Mouse (Mus musculus): ENCODE measurements around the gene Ppm1n. TPM values are rescaled to one million over a fixed set of nuclear protein-coding genes. Genes with fewer than 3 reads are reported as not detected.

The Ppm1n gene
- polyA plus RNA-seq, 1 experiment from 2014 or later = not detected

- Histone ChIP-seq H3K27me3 (ENCODE audit: control insufficient read depth, insufficient read depth, low read depth, low read length) (peaks cover 58% of the 10 kb centered on the region), H3K36me3 (ENCODE audit: control insufficient read depth, insufficient read depth, low read length) (no peaks in the 10 kb centered on the region), H3K4me2 (ENCODE audit: low read depth, low read length) (peak overlapping the region; percentile 59), H3K9me3 (ENCODE audit: control insufficient read depth, low read length) (no peaks in the 10 kb centered on the region), H3K9ac (ENCODE audit: low read length) (peak overlapping the region; percentile 54), H3K27ac (ENCODE audit: low read length) (no peak overlapping the region), H3K4me1 (replicated peaks; ENCODE audit: control insufficient read depth, insufficient read depth, low read length) (peaks cover 27% of the 10 kb centered on the region), H3K4me3 (ENCODE audit: low read length) (peak overlapping the region; percentile 20; the same call in 1 of the 2 replicates)
- under 1% methylated on average over 16 of the region's 16 CpGs for WGBS
- 0 out of 2 replicates have a peak, but pooled peaks have one; percentile 12 for ATAC-seq (ENCODE audit: low read depth)
These were observed 23.9 kb upstream of the Ppm1n start for GRCm38 (mm10) chr7:19303770-19304169.

DNA sequence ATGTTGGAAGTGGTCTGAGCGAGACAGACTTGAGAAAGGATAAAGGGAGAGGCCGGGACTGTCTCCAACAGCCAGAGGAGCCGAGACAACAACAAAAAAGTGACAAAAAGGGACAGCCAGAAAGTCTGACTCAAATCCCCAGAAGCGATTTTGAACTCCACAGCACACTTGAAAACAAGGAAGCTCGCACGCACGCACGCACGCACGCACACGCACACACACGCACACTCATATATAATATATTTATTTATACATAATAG is 23.1 kb upstream of the Ppm1n start:
- Histone ChIP-seq H3K36me3 (ENCODE audit: control insufficient read depth, insufficient read depth, low read length) (no peaks in the 10 kb centered on the region), H3K9me3 (ENCODE audit: control insufficient read depth, low read length) (no peaks in the 10 kb centered on the region), H3K27ac (ENCODE audit: low read length) (no peak overlapping the region), H3K4me1 (replicated peaks; ENCODE audit: control insufficient read depth, insufficient read depth, low read length) (peaks cover 27% of the 10 kb centered on the region), H3K4me2 (ENCODE audit: low read depth, low read length) (no peak overlapping the region), H3K4me3 (ENCODE audit: low read length) (no peak overlapping the region), H3K9ac (ENCODE audit: low read length) (no peak overlapping the region), H3K27me3 (ENCODE audit: control insufficient read depth, insufficient read depth, low read depth, low read length) (peaks cover 58% of the 10 kb centered on the region)
- 72% methylated on average over 12 of the region's 12 CpGs for WGBS
- ATAC-seq (ENCODE audit: low read depth) = no peak

- peaks cover 58% of the 10 kb centered on the region for H3K27me3 ChIP-seq (ENCODE audit: control insufficient read depth, insufficient read depth, low read depth, low read length)
- H3K4me2 ChIP-seq (ENCODE audit: low read depth, low read length) = no peak overlapping the region
- WGBS = 49% methylated on average over 13 of the region's 13 CpGs
- no peaks in the 10 kb centered on the region for H3K36me3 ChIP-seq (ENCODE audit: control insufficient read depth, insufficient read depth, low read length)
- no peak overlapping the region for H3K9ac ChIP-seq (ENCODE audit: low read length)
- H3K4me1 ChIP-seq (replicated peaks; ENCODE audit: control insufficient read depth, insufficient read depth, low read length) = peaks cover 22% of the 10 kb centered on the region
- H3K27ac ChIP-seq (ENCODE audit: low read length) = no peak overlapping the region
- no peak for ATAC-seq (ENCODE audit: low read depth)
- H3K9me3 ChIP-seq (ENCODE audit: control insufficient read depth, low read length) = no peaks in the 10 kb centered on the region
- no peak overlapping the region for H3K4me3 ChIP-seq (ENCODE audit: low read length)
These were observed 22.6 kb upstream of the Ppm1n start for GRCm38 (mm10) chr7:19302264-19303045.

GRCm38 (mm10) chr7:19301461-19302263 is 21.8 kb upstream of the Ppm1n start:
- peak overlapping the region; percentile 39; the same call in 1 of the 2 replicates for H3K9ac ChIP-seq (ENCODE audit: low read length)
- H3K27me3 ChIP-seq (ENCODE audit: control insufficient read depth, insufficient read depth, low read depth, low read length) = peaks cover 51% of the 10 kb centered on the region
- ATAC-seq (ENCODE audit: low read depth) = no peak
- no peaks in the 10 kb centered on the region for H3K9me3 ChIP-seq (ENCODE audit: control insufficient read depth, low read length)
- H3K4me3 ChIP-seq (ENCODE audit: low read length) = peak overlapping the region; percentile 27
- H3K36me3 ChIP-seq (ENCODE audit: control insufficient read depth, insufficient read depth, low read length) = no peaks in the 10 kb centered on the region
- H3K4me2 ChIP-seq (ENCODE audit: low read depth, low read length) = peak overlapping the region; percentile 51
- H3K27ac ChIP-seq (ENCODE audit: low read length) = no peak overlapping the region
- H3K4me1 ChIP-seq (replicated peaks; ENCODE audit: control insufficient read depth, insufficient read depth, low read length) = peaks cover 22% of the 10 kb centered on the region
- WGBS = 14% methylated on average over 16 of the region's 16 CpGs

DNA sequence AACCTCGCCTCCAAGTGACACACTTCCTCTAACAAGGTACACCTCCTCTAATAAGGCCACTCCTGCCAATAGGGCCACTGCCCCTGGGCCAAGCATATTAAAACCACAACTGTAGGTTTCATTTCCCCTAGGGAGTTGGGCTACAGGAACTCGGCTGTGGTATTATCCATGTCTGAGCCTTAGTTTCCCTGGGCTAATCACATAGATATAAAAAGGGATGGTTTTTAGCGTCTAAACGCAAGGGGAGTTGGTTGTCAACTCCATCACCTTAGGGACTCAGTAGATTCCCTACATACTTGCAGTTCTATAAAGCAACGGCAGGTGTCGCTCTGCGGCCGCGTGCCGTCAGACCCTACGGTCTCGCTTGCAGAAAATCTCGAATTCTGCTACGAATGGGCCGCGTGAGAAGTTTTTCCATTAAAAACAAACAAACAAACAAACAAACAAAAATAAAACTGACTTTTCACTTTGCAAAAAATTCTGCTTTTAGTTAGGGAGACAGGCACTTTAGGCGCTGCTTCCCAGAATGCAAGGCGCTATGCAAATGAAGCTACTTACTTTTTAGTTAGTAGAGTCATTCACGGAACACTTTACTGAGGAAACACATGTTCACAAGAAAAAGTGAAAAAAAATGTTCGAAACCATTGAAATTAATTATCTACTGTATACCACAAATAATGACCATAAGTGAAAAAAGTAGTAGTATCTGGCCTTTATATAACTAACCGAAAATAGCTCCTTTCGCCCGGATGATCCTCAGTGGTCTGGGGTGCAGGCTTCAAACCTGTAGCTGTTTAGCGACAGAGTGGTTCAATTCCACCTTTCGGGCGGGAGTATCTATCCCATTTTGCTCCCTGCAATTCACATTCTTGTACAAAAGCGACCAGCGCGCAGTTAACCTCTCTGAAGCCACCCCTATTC is 20.9 kb upstream of the Ppm1n start:
- H3K27me3 ChIP-seq (ENCODE audit: control insufficient read depth, insufficient read depth, low read depth, low read length) = peaks cover 42% of the 10 kb centered on the region
- WGBS = under 1% methylated on average over 29 of the region's 29 CpGs
- H3K27ac ChIP-seq (ENCODE audit: low read length) = no peak overlapping the region
- H3K36me3 ChIP-seq (ENCODE audit: control insufficient read depth, insufficient read depth, low read length) = no peaks in the 10 kb centered on the region
- H3K4me3 ChIP-seq (ENCODE audit: low read length) = peak overlapping the region; percentile 53
- peak; percentile 87 for ATAC-seq (ENCODE audit: low read depth)
- peaks cover 22% of the 10 kb centered on the region for H3K4me1 ChIP-seq (replicated peaks; ENCODE audit: control insufficient read depth, insufficient read depth, low read length)
- H3K9me3 ChIP-seq (ENCODE audit: control insufficient read depth, low read length) = no peaks in the 10 kb centered on the region
- H3K4me2 ChIP-seq (ENCODE audit: low read depth, low read length) = peak overlapping the region; percentile 51
- peak overlapping the region; percentile 44; the same call in 1 of the 2 replicates for H3K9ac ChIP-seq (ENCODE audit: low read length)

- Histone ChIP-seq H3K4me1 (replicated peaks; ENCODE audit: control insufficient read depth, insufficient read depth, low read length) (peaks cover 13% of the 10 kb centered on the region), H3K9ac (ENCODE audit: low read length) (no peak overlapping the region), H3K27ac (ENCODE audit: low read length) (no peak overlapping the region), H3K36me3 (ENCODE audit: control insufficient read depth, insufficient read depth, low read length) (no peaks in the 10 kb centered on the region), H3K4me3 (ENCODE audit: low read length) (no peak overlapping the region), H3K9me3 (ENCODE audit: control insufficient read depth, low read length) (no peaks in the 10 kb centered on the region), H3K4me2 (ENCODE audit: low read depth, low read length) (no peak overlapping the region), H3K27me3 (ENCODE audit: control insufficient read depth, insufficient read depth, low read depth, low read length) (peaks cover 26% of the 10 kb centered on the region)
- ATAC-seq (ENCODE audit: low read depth) = no peak
- 24% methylated on average over 3 of the region's 3 CpGs for WGBS
These were observed 19.3 kb upstream of the Ppm1n start for GRCm38 (mm10) chr7:19299194-19299593.

DNA sequence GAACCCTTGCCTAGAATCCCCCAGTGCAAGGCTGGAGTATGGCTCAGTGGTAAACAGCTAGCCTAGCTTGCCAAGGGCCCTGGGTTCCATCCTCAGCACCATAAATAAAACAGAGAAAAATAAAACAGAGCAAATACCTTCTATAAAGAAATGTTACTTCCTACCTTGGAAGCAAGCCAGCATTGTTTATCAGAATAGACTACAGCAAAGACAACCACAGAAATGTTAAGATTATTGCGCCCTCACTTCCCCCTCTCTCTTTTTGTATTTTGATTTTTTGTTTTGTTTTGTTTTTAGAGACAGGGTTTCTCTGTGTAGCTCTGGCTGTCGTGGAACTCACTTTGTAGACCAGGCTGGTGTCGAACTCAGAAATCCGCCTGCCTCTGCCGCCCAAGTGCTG is 17.9 kb upstream of the Ppm1n start:
- Histone ChIP-seq H3K4me1 (replicated peaks; ENCODE audit: control insufficient read depth, insufficient read depth, low read length) (peaks cover 6% of the 10 kb centered on the region), H3K36me3 (ENCODE audit: control insufficient read depth, insufficient read depth, low read length) (no peaks in the 10 kb centered on the region), H3K4me2 (ENCODE audit: low read depth, low read length) (no peak overlapping the region), H3K27ac (ENCODE audit: low read length) (no peak overlapping the region), H3K4me3 (ENCODE audit: low read length) (no peak overlapping the region), H3K9me3 (ENCODE audit: control insufficient read depth, low read length) (no peaks in the 10 kb centered on the region), H3K9ac (ENCODE audit: low read length) (no peak overlapping the region), H3K27me3 (ENCODE audit: control insufficient read depth, insufficient read depth, low read depth, low read length) (peaks cover 13% of the 10 kb centered on the region)
- WGBS = 88% methylated on average over 5 of the region's 5 CpGs
- ATAC-seq (ENCODE audit: low read depth) = no peak

- 80% methylated on average over 6 of the region's 6 CpGs for WGBS
- Histone ChIP-seq H3K27ac (ENCODE audit: low read length) (no peak overlapping the region), H3K4me1 (replicated peaks; ENCODE audit: control insufficient read depth, insufficient read depth, low read length) (peaks cover 6% of the 10 kb centered on the region), H3K4me2 (ENCODE audit: low read depth, low read length) (no peak overlapping the region), H3K4me3 (ENCODE audit: low read length) (no peak overlapping the region), H3K36me3 (ENCODE audit: control insufficient read depth, insufficient read depth, low read length) (no peaks in the 10 kb centered on the region), H3K9ac (ENCODE audit: low read length) (no peak overlapping the region), H3K27me3 (ENCODE audit: control insufficient read depth, insufficient read depth, low read depth, low read length) (peaks cover 6% of the 10 kb centered on the region), H3K9me3 (ENCODE audit: control insufficient read depth, low read length) (no peaks in the 10 kb centered on the region)
- ATAC-seq (ENCODE audit: low read depth) = no peak
These were observed 17.2 kb upstream of the Ppm1n start for GRCm38 (mm10) chr7:19297034-19297433.

Data from lung, embryonic 16.5 days (tissue).